Mouse (Mus musculus): Measurements from ENCODE around the gene Spock2. TPM values are rescaled to one million over a fixed set of nuclear protein-coding genes. Genes with fewer than 3 reads are reported as not detected.
A peak's percentile ranks its signal among the peaks of the same experiment; 100 is the strongest.
"Not testable (repeated sequence)": the region's sequence is repeated elsewhere in the genome, so short reads cannot be mapped to it uniquely, and the experiment has no call there.

Gene Spock2
- polyA plus RNA-seq, 1 experiment from 2014 or later, result 42.8 TPM

DNA sequence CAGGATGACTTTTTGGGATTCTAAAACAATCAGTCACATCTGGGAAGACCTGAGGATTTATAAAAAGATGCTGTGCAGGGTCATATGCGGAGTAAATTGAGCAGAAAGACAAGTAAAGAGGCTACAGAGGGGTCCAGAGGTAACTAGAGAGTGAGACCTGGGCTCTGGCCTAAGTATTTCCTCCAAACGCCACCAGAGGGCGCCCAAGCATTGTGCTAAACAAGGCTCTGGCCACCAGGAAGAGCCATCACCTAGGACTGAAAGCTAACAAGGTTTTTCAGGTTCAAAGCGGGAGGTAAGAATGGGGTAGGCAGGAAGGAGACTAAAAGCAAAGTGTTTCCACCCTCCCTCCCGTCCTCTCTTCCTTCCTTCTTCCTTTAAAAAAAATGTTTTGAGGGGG lies 42.1 kb downstream of the Spock2 start:
- H3K4me2 ChIP-seq (replicated peaks; ENCODE audit: low read depth, low read length), result no peak overlapping the region
- 3% methylated on average over 5 of the region's 5 CpGs for WGBS
- H3K9me3 ChIP-seq (ENCODE audit: low read length), result no peaks in the 10 kb centered on the region
- H3K27ac ChIP-seq (ENCODE audit: low read length), result no peak overlapping the region
- H3K4me1 ChIP-seq (ENCODE audit: insufficient read depth, low read depth, low read length), result no peaks in the 10 kb centered on the region
- H3K27me3 ChIP-seq (replicated peaks; ENCODE audit: insufficient read depth, low read length), result no peaks in the 10 kb centered on the region
- ATAC-seq, result peak; percentile 70
- DNase-seq (ENCODE audit: low spot score), result peak; percentile 84
- H3K36me3 ChIP-seq (ENCODE audit: insufficient read depth, low read length), result no peaks in the 10 kb centered on the region
- no peak overlapping the region for H3K4me3 ChIP-seq (ENCODE audit: low read depth, low read length)
- H3K9ac ChIP-seq (replicated peaks; ENCODE audit: low read depth), result no peak overlapping the region
- no peak for TF ChIP-seq EP300 (IDR thresholded peaks at IDR 0.05)
- peak; percentile 95 for TF ChIP-seq CTCF (IDR thresholded peaks at IDR 0.05)

DNA sequence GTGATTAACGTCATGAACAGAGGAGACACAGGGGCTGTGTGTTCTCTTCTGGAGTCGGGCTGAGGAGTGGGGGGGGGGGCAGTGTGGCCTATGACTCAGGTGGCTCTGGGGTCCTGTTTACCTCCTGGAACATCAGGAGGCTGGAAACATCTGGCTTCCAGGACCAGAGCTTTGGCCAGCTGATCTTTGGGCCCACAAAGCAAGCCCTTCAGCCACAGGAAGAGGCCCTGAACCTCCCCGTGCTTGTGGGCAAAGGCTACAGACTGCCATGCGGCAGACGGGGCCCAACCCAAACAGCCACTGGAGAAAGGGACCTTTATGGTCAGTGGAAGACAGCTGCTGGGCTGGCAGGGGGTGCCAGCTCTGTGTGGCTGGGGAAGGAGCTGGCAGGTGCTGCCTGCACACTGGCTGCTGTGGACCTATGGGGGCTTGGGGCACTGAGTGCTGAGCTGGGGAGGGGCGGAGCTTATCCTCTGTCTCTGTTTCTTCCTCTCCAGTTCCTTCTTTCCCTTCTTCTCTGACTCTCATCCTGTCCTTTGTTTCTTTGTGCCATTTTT lies 45.2 kb downstream of the Spock2 start:
- Histone ChIP-seq H3K9me3 (ENCODE audit: low read length) (no peaks in the 10 kb centered on the region), H3K4me1 (ENCODE audit: insufficient read depth, low read depth, low read length) (no peaks in the 10 kb centered on the region), H3K27ac (ENCODE audit: low read length) (no peak overlapping the region), H3K36me3 (ENCODE audit: insufficient read depth, low read length) (no peaks in the 10 kb centered on the region), H3K4me3 (ENCODE audit: low read depth, low read length) (no peak overlapping the region), H3K9ac (replicated peaks; ENCODE audit: low read depth) (no peak overlapping the region), H3K4me2 (replicated peaks; ENCODE audit: low read depth, low read length) (no peak overlapping the region), H3K27me3 (replicated peaks; ENCODE audit: insufficient read depth, low read length) (no peaks in the 10 kb centered on the region)
- ATAC-seq (no peak), DNase-seq (ENCODE audit: low spot score) (no peak)
- 55% methylated on average over 6 of the region's 6 CpGs for WGBS
- TF ChIP-seq CTCF (IDR thresholded peaks at IDR 0.05) (no peak), EP300 (IDR thresholded peaks at IDR 0.05) (no peak)

DNA sequence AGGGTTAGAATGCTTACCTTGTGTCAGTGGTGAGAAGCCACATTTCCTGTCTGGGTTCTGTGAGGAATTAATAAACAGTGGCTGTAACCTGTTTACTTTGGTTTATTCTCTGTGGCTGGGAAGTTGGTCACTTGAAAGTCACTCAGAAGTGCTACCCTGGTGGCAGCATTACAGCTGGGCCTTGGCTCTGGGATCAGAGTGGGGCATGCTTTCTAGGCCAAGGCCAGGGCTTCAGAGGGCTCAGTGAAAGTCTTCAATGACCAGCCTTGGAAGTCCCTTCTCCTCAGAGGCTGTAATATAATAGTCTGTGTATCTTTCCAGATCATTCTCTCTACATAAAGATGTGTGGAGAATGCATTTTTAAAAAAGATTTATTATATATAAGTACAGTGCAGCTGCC lies 50.0 kb downstream of the Spock2 start:
- DNase-seq (ENCODE audit: low spot score) (no peak), ATAC-seq (no peak)
- H3K9ac ChIP-seq (replicated peaks; ENCODE audit: low read depth), result no peak overlapping the region
- no peak overlapping the region for H3K4me3 ChIP-seq (ENCODE audit: low read depth, low read length)
- H3K27me3 ChIP-seq (replicated peaks; ENCODE audit: insufficient read depth, low read length), result no peaks in the 10 kb centered on the region
- no peaks in the 10 kb centered on the region for H3K4me1 ChIP-seq (ENCODE audit: insufficient read depth, low read depth, low read length)
- H3K4me2 ChIP-seq (replicated peaks; ENCODE audit: low read depth, low read length), result no peak overlapping the region
- TF ChIP-seq EP300 (IDR thresholded peaks at IDR 0.05) (no peak), CTCF (IDR thresholded peaks at IDR 0.05) (no peak)
- no peaks in the 10 kb centered on the region for H3K9me3 ChIP-seq (ENCODE audit: low read length)
- H3K36me3 ChIP-seq (ENCODE audit: insufficient read depth, low read length), result no peaks in the 10 kb centered on the region
- H3K27ac ChIP-seq (ENCODE audit: low read length), result no peak overlapping the region

DNA sequence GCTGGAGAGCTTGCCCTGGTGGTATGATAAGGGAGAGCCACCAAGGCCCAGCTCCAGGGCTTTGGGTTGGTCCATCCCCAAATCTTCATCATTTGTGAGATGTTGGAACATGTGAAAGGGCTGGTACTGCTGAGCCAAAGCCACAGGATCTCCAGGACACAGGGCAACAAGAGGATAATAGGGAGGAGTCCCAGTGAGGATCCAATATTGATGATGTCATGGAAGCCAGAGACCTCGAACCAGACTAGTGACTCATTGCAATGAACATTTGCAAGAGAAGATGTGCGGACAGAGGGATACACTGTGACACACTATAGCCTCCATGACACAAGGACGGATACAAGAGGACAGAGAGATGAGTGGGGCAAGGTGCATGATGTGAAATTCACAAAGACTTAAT lies 52.1 kb downstream of the Spock2 start:
- Histone ChIP-seq H3K27me3 (replicated peaks; ENCODE audit: insufficient read depth, low read length) (no peaks in the 10 kb centered on the region), H3K4me2 (replicated peaks; ENCODE audit: low read depth, low read length) (no peak overlapping the region), H3K9ac (replicated peaks; ENCODE audit: low read depth) (no peak overlapping the region), H3K36me3 (ENCODE audit: insufficient read depth, low read length) (no peaks in the 10 kb centered on the region), H3K27ac (ENCODE audit: low read length) (no peak overlapping the region), H3K9me3 (ENCODE audit: low read length) (no peaks in the 10 kb centered on the region), H3K4me1 (ENCODE audit: insufficient read depth, low read depth, low read length) (no peaks in the 10 kb centered on the region), H3K4me3 (ENCODE audit: low read depth, low read length) (no peak overlapping the region)
- no peak for ATAC-seq
- TF ChIP-seq CTCF (IDR thresholded peaks at IDR 0.05), result no peak
- DNase-seq (ENCODE audit: low spot score), result no peak
- 76% methylated on average over 3 of the region's 3 CpGs for WGBS

DNA sequence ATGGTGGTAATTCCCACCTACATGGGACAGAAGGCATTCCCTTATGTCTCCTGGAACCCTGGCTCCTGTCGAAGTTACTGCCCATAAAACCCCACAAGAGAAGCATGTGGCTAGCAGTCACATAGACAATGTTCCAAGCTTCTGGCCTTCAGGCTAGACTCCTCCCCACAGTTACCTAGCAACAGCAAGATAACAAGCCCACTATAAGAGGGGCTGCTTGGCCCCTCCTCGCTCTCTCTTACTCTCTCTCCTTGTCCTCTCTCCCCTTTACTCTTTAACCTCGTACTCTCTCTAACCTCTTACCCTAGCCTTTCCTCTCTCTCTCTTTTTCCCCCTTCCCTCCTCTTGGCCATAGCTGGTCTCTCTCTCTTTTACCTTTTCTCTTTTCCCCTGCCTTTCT lies 55.4 kb downstream of the Spock2 start:
- H3K9ac ChIP-seq (replicated peaks; ENCODE audit: low read depth); H3K4me2 ChIP-seq (replicated peaks; ENCODE audit: low read depth, low read length); H3K27me3 ChIP-seq (replicated peaks; ENCODE audit: insufficient read depth, low read length); H3K4me1 ChIP-seq (ENCODE audit: insufficient read depth, low read depth, low read length); ATAC-seq; H3K9me3 ChIP-seq (ENCODE audit: low read length); DNase-seq (ENCODE audit: low spot score); H3K36me3 ChIP-seq (ENCODE audit: insufficient read depth, low read length); H3K4me3 ChIP-seq (ENCODE audit: low read depth, low read length); H3K27ac ChIP-seq (ENCODE audit: low read length): not testable (repeated sequence)
- 54% methylated on average over 3 of the region's 3 CpGs for WGBS

DNA sequence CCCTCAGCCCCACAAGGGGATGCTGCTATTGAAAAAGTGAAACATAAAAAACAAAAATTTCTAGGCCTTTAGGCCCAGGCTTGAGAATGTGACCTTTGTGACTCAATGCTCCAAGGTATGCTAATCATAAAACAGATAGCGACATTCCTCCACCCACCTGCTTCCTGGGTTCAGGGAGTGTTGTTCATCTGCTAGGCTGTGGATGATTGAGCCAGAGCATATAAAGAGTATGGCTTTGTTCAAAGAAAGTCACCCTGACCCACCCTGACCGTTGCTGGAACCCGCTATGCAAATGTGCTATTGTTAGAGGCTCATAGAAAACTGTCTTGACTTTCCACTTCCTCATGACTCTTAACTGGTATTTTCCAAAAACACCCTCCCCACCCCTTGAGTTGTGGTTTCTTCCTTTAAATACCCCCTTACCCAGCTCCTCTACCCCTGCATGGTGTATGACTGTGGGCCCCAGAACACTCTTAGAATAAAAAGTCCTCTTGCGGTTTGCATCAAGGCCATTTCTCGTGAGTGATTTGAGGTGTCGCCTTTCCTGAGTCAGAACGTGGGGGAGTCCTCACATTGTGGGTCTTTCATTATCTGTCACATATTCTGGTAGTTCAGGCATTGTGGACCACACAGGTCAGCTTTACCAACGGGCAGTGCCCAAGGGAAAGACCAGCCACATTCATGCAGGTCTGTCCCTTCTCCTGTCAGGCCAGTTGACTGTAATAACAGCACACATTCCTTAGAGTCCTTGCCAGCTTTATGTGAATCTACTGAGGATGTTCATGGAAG lies 56.4 kb downstream of the Spock2 start:
- H3K27ac ChIP-seq (ENCODE audit: low read length); ATAC-seq; H3K9me3 ChIP-seq (ENCODE audit: low read length); H3K9ac ChIP-seq (replicated peaks; ENCODE audit: low read depth); DNase-seq (ENCODE audit: low spot score); H3K36me3 ChIP-seq (ENCODE audit: insufficient read depth, low read length); H3K4me1 ChIP-seq (ENCODE audit: insufficient read depth, low read depth, low read length); H3K4me3 ChIP-seq (ENCODE audit: low read depth, low read length); H3K27me3 ChIP-seq (replicated peaks; ENCODE audit: insufficient read depth, low read length); H3K4me2 ChIP-seq (replicated peaks; ENCODE audit: low read depth, low read length): not testable (repeated sequence)
- 83% methylated on average over 8 of the region's 8 CpGs for WGBS

DNA sequence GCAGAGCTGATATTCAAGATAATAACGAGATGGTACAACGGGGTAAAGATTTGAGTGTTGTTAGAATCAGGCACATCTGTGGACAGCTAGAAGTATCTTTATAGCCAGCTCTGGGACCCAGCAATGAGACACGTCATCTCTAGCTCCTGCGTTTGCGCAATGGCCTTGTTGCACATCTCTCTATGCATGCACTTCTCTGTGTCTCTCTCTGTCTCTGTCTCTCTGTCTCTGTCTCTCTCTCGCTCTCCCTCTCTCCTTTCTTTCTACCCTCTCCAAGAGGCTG lies 56.9 kb downstream of the Spock2 start:
- no peaks in the 10 kb centered on the region for H3K4me1 ChIP-seq (ENCODE audit: insufficient read depth, low read depth, low read length)
- H3K27me3 ChIP-seq (replicated peaks; ENCODE audit: insufficient read depth, low read length), result no peaks in the 10 kb centered on the region
- H3K4me3 ChIP-seq (ENCODE audit: low read depth, low read length), result no peak overlapping the region
- H3K9me3 ChIP-seq (ENCODE audit: low read length), result no peaks in the 10 kb centered on the region
- 80% methylated on average over 6 of the region's 6 CpGs for WGBS
- H3K36me3 ChIP-seq (ENCODE audit: insufficient read depth, low read length), result no peaks in the 10 kb centered on the region
- no peak overlapping the region for H3K27ac ChIP-seq (ENCODE audit: low read length)
- DNase-seq (ENCODE audit: low spot score), result no peak
- no peak for TF ChIP-seq CTCF (IDR thresholded peaks at IDR 0.05)
- no peak for TF ChIP-seq EP300 (IDR thresholded peaks at IDR 0.05)
- ATAC-seq, result no peak
- no peak overlapping the region for H3K9ac ChIP-seq (replicated peaks; ENCODE audit: low read depth)
- H3K4me2 ChIP-seq (replicated peaks; ENCODE audit: low read depth, low read length), result no peak overlapping the region
